Mouse (Mus musculus) left cerebral cortex, postnatal 25 days (tissue): ENCODE measurements at regions not wholly inside any gene's neighbourhood (a gene's known extent, or its start where the extent isn't known, plus 50 kb on each side); places are given as distances from the start of the nearest gene placed in this dataset.

ENCODE experiments used
- DNase-seq, 2 experiments: peaks; one replicate each; pipeline ENCODE4 v3.0.0; 2022; ENCODE audit warnings: low spot score in 2 of 2, mixed read lengths in 1 of 2
- intact Hi-C: fragments of 180-260 bp; cut with DNase I; formaldehyde crosslinking; loops from one replicate; pipeline ENCODE4 v1.15.1; 2025

DNA sequence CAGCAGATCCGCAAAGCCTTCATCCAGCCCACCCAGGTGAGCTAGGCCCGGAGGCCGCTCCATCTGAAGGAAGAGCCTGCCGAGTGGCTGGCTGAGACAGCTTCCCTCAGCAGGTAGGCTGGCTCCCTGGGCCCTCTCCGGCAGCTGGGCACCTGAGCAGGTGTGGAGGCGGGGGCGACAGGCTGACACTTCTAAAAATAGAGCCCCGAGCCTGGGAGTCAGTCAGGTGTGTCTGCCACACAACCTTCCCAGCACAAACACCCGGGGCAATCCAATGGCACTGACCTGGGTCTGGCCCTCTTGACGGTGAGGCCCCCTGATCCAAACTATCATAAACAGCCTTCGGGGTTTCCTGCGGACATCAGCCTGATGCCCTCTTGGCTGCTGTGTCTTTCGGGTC lies 58.5 kb downstream of the Zfp36l2 start:
- intact Hi-C loops, result no loop called here
- DNase-seq, result no peak

DNA sequence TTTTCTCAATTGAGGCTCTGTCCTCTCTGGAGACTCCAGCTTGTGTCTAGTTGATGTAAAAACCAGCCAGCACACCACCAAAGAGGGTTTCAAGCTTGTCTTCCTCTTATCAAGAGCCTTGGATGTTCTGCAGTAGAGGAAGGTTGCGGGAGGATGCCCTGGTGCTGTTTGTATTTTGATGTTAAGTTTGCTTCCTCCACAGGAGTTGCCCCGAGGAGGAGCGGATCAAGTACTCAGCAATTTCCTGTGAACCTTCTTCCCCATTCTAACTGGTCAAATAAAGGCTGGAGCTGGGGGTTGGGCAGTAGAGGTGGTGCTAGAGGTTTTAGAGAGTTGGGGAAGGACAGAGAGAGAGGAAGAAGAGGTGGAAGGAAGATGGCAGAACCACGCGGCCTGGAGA lies 59.5 kb downstream of the Zfp36l2 start:
- no peak for DNase-seq
- intact Hi-C loops, result no loop called here

DNA sequence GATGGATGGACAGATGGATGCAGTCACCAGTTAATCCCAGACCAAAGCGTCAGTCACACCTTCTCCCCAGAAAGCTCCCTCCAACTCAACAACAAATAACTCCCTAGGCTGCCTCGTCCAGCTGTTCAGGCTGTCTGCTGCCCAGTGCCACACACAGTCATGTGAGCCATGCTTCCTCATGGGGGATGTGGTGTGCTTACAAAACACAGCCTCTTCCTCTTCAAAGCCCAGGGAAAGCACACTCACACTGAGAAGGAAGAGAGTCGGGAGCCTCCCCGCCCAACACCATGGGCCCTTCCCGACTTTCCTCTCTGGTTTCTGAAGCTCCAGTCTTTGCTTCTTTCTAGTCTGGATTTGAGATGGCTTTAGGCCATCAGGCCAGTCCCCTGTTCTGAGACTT lies 61.6 kb downstream of the Zfp36l2 start:
- no peak for DNase-seq
- intact Hi-C loops, result no loop called here

DNA sequence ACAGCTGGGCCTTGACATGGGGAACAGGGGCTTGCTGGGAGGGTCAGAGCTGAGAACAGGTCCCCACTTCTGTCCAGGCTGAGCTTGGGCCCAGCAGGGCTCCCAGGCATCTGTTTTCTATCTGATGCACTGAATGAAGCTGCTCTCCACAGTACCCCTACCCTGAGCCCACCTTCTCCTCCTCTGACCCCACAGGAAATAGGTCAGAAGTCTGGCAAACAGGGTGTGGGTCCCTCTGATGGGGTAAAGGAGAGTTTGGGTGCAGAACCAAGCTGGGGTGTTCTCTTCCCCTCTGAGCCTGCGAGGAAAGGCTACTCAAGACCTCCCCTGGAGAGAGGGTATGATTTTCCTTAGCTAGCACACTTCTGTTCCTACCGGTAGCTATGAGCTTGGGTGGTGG lies 64.6 kb downstream of the Zfp36l2 start:
- intact Hi-C loops, result no loop called here
- no peak for DNase-seq

DNA sequence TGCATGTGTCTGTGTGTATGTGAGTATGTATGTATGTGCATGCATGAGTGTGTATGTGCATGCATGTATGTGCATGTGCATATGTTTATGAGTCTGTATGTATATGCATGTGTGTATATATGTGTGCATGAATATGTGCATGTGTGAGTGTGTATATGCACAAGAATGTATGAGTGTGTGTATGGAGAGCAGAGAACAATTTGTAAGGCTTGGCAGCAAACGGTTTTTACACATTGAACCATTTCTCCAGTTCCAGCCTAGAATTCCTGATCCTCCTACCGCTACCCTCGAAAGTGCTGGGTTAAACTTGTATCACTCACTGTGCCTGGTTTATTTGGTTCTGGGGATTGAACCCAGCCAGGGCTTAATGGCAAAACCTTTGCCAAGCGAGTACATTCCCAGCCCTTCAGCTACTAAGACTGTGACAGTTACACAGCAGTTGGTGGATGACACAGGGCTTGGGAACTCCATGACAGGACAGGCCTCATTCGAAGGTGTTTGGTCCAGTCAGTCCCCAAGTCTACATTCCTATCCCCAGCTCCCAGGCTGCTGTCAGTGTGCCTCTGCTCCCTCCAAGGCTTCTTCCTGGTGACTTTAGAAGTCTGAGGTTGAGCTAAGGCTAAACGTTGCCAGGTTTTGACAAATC lies 65.1 kb downstream of the Zfp36l2 start:
- intact Hi-C loops, result no loop called here

DNA sequence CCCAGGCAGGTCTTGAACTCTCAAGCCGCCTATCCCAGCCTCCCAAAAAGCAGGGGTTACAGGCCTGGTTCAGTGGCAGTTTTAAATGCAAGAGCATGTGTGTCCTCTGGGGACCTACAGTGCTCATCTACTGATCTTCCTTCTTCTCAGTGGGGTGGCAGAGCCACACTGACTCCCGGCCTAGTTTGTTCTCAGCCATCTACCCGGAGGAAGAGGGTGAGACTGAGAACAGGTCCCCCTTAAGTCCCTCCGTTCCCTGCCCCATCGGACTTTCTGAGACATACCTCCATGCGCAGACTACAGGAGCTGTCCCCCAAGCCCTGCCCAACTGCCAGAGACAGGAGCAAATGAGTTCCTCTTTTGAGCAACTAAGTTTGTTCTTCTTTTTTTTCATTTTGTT lies 66.5 kb downstream of the Zfp36l2 start:
- no peak for DNase-seq
- intact Hi-C loops, result no loop called here

More for the DNA sequence above, 65.1 kb downstream of the Zfp36l2 start:
- no peak for DNase-seq

DNA sequence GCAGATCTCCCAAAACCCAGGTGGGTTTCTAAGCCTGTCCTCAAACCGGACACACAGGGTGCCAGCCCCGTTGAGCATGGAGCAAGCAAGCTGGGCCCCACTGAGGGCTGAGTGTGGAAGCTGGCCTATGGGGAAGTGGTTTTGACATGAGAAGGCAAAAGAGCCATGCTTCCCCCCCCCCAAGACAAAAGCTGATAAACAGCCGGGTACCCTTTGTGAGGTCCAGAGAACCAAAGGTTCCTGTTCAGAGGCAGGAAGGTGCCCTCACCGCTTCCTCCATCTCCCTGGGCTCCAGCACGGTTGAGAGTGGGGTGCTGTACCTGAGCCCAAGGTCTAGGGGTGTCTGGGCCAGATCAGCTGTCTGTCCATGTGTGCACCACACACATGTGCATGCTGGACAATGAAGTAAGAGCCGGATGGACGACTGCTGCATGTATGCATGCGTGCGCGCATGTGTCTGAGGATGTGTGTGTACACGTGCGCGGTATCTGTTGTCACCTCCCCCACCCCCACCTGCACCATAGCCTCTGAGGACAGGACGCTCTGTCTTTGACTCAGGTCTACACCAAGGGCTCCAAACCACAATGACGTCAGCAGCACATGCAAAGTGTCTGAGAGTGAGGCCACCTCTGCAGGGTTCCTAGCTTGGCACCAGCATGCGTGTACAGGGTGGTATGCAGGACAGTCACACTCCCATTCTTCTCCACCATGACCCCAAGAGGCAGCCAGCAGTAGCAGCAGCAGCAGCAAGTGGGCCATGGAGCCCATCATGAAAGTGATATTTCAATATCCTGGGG lies 68.3 kb downstream of the Zfp36l2 start:
- intact Hi-C loops, result loop anchor here (10.0 kb wide), 1 partner anchor 265 kb away; no protein-coding TSS in a partner anchor
- no peak for DNase-seq

DNA sequence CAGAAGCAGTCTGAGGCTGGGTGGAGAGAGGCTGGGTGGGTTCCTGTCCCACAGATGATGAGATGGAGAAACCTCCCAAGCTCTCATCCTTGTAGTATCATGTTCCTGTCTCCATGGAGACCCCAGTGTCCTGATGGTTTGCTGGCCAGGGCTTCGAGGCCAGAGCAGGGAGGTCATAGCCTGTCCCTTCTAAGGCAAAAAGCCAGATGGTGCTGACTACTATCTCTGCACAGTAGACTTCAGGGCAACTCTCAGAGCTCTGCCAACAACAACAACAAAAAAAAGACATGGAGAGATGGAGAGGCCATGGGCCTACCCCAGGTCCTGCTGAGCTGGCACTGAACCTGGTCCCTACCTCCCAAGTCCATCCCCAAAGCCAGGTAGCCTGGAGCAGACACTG lies 69.0 kb downstream of the Zfp36l2 start:
- no peak for DNase-seq
- intact Hi-C loops, result loop anchor here (10.0 kb wide), 1 partner anchor 266 kb away; no protein-coding TSS in a partner anchor

DNA sequence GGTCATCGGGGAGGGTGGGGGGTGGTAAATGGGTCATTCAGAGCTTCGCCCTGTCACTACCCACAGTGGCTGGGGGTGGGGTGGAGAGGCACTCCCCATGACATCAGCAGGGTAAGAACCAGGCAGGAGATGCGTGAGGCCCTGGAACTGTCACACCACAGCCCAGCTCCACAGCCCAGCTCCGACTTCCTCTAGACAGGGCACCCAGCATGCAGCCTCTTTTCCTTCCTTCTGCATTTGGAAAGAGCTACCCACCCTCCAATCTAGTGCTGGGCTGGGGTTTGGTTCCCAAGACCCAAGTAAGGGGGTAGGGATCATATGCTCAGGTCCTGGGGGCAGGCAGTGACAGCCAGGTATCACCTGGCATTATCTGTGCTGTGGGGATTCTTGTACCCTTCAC lies 69.5 kb downstream of the Zfp36l2 start:
- intact Hi-C loops, result loop anchor here (10.0 kb wide), 1 partner anchor 267 kb away; no protein-coding TSS in a partner anchor
- DNase-seq, result peak in 1 of 2 experiments; percentile 49

DNA sequence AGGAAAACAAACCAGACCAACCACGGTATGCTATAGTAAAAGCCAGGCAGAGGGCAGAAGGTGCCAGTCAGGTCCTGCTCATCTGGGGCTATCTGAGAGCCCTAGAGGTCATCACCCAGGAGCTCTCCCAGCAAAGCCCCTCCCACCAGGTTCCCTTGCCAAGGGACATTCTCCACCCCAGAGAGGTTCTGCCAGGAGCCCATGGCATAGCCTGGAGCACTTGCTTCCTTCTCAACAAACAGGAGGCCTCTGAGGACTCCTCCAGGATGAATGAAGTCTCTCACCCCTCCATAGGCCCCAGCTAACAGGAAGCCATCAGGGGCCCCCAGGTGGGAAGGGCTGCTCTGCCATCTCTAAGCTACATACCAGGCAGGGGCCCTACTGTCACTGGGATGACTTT lies 70.0 kb downstream of the Zfp36l2 start:
- DNase-seq, result no peak
- intact Hi-C loops, result loop anchor here (10.0 kb wide), 1 partner anchor 267 kb away; no protein-coding TSS in a partner anchor

DNA sequence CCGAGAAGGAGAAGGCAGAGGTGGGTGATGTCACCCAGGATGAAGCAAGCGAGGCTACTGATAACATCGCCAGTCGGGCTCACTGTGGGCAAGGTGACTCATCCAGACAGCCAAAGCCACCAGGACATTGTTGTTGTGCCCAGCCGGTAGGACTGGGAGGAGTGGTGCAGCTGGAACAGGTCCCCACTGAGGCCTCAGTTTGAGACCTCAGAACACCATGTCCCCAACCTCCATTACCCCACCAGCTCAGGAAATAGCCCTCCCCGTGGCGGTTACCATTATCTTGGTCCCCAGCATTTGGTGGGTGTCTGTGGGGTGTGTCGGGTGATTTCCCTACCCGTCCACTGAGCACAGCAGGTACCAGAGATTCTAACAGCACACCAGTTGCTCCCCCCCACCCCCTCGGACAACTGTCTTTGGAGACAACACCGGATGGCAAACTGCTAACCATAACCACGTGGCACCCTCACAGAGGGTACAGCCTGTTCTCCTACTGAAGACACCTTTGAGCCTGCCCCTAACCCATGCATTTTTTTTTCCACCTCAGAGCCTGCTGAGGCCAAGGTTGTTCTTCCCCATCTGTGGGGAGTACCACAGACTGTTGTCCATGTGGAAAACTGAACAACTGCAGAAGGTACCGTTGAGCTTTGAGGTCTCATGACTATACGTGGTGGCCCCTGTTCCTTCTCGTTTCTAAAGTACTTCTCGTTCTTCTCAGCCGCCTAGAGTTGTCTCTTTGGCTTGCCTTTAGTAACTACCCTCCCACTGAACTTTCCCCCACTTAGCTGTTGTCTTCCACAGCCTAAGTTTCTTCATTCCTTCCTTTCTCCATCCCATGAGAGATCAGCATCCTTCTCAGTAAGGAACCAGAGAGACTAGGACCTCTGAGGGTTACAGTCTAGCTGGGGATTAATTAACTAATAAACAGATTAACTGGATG lies 71.1 kb downstream of the Zfp36l2 start:
- DNase-seq, result no peak
- intact Hi-C loops, result loop anchor here (10.0 kb wide), 1 partner anchor 268 kb away; no protein-coding TSS in a partner anchor

DNA sequence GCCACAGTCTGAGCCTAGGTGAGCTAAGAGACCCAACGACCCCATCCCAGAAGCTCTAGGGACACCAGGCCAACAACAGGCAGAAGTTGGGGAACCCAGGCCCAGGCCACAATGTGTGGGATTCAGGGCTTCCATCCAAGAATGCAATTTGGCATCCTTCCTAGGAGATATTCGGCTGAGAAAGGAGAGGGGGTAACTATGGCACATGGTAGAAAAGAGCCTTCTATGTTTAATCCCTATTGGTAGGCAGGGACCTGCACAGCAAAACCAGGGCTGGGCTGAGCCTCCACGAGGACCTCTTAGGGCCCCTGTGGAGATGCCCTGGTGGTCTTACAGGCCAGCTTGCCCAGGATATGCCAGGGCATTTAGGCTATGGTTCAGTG lies 71.8 kb downstream of the Zfp36l2 start:
- intact Hi-C loops, result loop anchor here (10.0 kb wide), 1 partner anchor 269 kb away; no protein-coding TSS in a partner anchor
- DNase-seq, result no peak

DNA sequence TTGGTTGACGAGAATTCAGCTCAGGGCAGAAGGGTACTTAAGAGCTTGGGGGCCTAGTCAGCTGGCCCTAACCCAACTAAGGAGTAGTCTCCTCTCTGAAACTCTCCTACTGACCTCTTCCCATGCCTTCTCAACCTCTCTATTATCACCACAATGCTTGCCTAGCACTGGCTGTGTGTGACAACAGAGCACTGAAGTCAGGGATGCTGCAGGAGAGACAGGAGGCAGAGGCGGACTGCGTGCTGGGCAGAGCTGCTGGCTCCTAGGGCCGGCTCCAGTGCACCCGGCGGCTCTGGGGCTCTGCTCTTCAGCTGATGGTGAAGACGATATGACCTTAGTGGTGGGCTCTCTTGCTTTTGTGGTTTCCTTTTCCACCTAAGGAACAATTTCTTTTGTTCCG lies 72.6 kb downstream of the Zfp36l2 start:
- intact Hi-C loops, result loop anchor here (10.0 kb wide), 1 partner anchor 270 kb away; no protein-coding TSS in a partner anchor
- no peak for DNase-seq

DNA sequence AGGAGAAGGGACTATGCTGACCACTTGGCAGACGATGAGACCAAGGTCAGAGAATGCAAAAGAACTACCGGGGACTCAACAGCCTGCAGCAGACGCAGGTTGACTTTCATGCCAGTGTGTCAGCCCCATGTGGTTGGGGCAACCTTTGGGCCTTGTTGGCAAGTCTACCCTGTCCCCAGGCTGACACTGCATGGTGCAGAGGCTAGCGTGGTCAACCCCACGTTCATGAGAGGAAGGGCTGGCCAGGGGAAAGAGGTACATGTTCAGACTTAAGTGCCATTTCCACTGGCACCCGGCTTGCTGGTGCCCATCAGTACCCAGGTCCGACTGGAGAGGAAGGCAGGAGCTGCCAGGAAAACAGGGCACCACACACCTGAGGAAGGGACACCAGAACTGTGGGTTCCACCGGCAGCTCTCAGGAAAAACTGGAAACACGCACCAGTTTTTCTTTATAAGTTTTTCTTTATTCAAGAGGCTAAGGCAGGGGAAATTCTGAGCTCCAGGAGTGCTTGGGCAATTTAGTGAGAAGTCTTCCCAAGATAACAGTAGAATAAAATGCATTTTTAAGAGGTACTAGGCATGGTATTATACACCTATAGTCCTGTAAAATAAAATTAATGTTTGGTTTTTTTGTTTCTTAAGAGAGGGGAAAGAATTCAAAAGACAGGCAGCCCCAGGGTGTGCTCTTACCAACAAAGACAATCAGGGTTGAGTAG lies 73.3 kb downstream of the Zfp36l2 start:
- DNase-seq, result no peak
- intact Hi-C loops, result loop anchor here (5.0 to 10.0 kb wide), 2 partner anchors 87 to 270 kb away; no protein-coding TSS in a partner anchor

DNA sequence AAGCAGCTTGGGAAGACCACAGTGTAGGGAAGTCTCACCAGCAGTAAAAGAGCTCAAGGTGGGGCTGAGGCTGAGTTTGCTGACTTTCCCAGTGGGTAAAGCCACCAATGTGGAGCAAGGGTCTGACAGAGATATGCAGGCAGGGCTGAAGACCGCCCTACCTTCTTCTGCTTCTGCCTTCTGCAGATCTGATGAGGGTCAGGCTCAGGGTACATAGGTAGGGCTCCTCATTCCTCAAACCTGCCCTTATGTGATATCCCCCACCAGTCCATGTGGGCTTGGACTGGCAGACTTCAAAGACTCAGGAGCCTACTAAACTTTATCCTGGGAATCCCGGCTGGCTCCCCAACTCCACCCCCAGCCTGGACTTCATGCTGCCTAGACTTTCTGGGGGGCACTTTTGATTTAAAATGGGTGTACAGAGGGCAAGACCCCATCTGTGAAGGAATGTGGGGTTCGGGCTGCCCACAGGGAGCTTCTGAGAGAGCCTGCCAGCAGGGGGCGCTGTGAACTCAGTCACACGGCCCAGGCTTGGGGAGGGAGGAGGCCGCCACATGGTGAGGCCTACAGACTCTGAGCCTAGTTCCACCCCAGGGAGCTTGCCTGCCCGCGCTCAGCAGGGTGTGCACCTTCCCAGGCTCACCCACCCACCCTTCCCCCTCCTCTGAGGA lies 74.0 kb downstream of the Zfp36l2 start:
- DNase-seq, result peak; percentile 72 to 81
- intact Hi-C loops, result loop anchor here (2.0 to 10.0 kb wide), 3 partner anchors 75 to 271 kb away; no protein-coding TSS in a partner anchor

DNA sequence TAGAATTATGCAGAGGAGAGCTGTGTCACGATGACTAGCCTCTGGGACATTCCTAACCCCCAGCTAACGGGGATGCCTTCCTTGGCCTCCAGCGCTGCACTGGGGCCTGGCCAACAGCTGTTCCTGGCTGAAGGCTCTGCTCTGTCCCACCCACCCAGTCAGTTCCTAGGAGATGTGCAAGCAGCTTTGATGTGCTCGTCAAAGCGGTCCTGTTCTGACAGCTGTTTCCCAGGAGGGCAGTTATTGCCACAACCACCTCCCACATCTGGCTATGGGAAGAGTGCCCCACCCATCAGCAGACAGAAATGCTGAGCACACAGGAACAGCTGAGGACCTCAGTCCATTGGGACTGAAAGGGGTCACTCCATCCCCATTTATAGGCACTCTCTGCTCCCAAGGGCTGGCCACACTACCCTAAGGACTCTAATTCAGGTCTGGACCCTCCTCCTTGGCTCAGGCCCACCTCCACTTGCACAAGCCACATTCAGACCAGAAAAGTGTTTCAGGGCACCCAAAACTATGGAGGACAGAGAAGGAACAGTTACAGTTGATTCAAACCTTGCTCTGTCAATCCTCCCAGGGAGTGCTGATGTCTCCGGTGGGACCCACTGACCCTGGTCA lies 75.2 kb downstream of the Zfp36l2 start:
- intact Hi-C loops, result loop anchor here (2.0 to 10.0 kb wide), 3 partner anchors 76 to 272 kb away; no protein-coding TSS in a partner anchor
- DNase-seq, result no peak

DNA sequence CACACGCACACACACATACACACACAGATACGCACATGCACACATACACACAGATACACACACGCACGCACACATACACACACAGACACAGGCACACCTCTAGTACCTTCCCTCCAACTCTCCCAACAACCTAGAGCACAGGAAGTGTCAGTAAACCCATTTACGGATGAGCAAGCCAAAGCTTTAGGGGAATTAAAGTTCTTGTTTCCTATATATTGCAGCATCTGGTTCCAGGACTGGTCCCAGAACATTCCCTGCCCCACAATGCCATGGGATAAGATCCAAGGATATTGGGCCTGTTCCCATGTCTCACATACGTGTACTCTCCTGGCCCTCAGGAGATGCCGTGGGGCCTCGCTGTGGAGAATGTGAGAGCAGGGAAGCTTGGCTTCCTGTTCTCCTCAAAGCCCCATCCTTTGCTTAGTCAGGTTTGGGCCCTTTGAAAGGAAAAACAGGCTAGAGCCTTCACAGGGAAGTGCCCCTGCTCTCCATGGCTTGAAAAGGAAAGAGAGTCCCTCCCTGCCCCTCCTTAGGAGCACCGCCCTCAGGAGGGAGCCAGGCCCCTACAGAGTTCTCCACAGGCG lies 75.9 kb downstream of the Zfp36l2 start:
- intact Hi-C loops, result loop anchor here (2.0 to 10.0 kb wide), 3 partner anchors 77 to 273 kb away; no protein-coding TSS in a partner anchor
- DNase-seq, result no peak
